Mouse (Mus musculus): Measurements from ENCODE around the gene Cstf3.

Gene Cstf3

DNA sequence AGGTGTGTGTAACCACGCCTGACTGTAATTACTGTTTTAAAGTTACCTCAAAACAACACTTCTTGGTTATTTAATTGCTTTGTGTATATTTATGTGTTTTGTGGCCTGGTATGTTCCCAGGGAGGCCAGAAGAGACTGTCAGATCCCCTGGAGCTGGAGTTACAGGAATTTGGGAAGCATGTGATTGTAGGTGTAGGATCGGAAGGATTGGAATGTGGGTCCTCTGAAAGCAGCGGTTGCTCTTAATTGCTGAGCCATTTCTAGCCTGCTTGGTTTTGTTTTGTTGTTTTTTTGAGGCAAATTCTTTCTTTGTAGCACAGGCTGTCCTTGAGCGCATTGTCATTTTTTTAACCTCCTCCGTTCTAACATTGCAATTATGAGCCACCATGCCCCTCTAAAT lies 14.4 kb downstream of the Cstf3 start:
- no peak for DNase-seq (ENCODE audit: low spot score in 2 of 2)

DNA sequence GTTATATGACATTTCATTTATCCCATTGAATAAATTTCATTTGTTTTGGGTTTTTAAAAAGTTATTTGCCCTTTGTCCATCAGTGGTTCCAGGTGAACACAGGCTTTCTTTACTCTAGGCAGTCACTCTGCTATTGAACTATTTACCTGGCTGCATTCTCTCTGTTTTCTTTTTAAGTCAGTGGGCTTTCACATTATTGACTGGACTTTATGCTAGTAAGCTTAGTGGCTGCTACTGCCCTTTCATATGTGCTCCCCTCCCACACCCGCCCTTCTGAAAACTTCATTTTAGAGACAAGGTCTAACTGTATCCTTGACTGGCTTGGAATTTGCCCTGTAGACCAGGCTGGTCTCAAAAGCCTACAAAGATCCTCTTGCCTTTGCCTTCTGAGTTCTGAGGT lies 15.2 kb downstream of the Cstf3 start:
- no peak for DNase-seq (ENCODE audit: low spot score in 2 of 2)

DNA sequence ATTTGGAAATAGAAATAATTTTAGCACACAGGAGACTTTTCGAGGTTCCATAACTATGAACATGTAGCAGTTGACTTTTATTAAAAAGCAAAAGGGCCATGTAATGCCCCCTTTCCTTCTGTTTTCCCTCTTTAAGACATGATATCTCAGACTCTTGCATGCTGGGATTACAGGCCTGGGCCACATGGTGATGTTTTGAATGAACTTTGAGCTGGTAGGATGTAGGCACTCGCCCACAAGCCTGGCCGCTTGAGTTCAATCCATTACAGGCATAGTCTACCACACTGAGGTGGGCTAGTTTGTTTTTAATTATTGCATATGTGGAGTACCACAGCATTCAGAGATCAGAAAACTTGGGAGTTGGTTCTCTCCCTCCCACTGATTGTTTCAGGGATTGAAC lies 24.5 kb downstream of the Cstf3 start:
- no peak for DNase-seq (ENCODE audit: low spot score in 2 of 2)

DNA sequence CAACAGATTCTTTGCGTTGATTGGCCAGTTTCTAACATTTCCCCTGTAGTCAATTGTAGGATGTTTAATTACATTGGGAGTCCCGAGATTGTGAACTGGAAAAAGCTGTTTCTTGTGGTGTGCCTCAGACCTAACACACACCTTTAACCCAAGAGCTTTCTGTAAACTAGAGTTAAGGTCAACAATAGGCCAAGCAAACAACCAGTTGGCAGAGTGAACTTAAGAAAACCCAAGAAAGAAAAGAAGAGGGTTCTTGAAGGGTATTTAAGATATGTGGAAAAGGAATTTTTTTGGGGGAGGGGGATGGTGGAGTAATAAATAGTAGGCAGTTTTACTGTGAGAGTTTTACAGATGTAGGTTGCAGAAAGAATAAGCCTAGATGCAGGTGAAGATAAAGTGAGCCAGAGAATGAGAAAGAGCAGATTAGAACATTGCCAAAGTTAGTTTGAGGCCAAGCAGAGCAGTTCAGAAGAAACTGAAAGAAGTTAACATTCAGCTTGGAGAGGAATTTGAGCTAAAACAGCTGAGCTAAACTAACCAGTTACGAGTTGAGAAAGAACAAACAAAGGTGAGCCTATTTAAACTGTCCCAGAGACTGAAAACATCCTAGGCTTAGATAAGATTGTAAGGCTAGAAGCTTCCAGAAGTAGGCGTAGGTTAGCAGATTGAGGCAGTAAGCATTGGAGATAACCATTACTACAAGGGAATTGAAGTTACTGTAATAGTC lies 25.8 kb downstream of the Cstf3 start:
- DNase-seq (ENCODE audit: low spot score in 2 of 2) = no peak

DNA sequence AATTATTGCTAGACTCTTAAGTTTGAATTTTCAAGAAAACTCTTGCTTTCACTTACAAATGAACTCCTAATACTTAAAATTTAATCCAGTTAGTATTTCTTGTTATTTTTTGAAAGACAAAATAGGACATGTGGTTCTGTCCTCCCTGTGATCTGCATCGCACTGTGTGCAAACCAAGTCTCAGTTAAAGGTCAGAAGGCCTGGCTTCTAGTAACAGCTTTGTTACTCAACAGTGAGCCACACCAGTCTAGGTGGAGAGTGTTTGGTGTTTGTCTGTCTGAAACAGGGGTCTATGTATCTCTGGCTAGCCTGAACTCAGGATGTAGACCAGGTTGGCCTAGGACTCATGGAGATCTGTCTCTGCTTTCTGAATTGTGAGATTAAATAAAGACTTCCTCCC lies 68.3 kb downstream of the Cstf3 start:
- no peak for DNase-seq (ENCODE audit: low spot score in 2 of 2)

DNA sequence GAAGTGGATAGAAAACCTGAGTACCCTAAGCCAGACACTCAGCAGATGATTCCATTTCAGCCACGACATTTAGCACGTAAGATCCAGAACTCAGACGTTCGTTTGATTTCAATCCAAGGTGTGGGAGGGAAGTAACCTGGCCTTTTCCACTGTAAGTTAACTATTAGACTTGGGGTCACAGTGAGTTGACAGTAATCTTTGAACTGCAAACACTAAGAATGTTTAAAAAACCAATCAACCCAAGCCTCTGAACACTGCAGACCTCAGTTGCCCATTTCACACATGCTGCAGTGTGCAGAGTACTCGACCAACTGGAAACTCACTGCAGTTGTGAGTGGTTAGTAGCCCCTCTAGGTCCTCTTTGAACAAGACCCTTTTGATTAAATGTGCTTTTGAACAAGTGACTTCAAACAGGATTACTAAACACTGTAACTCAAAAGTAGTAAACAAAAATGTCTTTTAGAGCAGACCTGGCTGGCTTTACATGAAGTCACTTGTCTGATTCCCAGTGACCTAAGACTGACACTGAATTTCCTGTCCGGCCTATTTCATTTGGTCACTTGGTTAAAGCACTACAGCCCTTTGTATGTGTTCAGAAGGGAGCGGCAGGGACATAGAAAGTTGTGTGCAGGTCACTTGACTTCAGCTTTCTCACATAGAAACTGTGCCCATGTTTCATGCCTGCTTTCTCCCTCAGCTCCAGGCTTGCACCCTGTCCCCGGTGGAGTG lies 73.2 kb downstream of the Cstf3 start:
- no peak for DNase-seq (ENCODE audit: low spot score in 2 of 2)

DNA sequence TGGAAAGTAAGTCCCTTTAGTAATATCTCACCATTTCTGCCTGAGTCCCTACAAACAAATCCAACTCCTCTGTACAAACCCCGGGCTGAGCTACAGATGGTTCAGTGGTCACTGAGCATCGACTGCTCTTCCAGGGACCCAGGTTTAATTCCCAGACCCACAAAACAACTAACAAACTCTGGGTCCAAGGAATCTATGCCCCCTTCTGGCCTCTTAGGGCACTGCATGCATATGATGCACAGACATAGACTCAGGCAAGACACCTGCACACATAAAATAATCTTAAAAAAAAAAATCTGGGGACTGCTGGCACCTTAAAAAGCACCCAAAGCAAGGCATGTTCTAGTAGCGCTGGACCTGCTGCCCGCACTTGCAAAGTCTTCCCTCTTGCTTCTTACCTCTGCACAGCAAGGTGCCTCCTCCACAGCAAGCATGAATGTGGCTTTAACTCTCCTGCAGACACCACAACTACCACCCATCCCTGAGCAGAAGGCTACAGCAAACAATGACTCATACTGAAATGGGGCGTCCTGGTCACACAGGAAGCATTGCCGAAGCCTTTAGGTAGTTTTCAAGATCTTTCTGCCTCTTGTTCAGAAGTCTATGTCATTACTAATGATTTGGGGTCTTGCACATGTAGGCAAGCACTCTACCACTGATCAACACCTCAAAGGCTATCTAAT lies 78.9 kb downstream of the Cstf3 start:
- DNase-seq (ENCODE audit: low spot score in 2 of 2) = no peak

DNA sequence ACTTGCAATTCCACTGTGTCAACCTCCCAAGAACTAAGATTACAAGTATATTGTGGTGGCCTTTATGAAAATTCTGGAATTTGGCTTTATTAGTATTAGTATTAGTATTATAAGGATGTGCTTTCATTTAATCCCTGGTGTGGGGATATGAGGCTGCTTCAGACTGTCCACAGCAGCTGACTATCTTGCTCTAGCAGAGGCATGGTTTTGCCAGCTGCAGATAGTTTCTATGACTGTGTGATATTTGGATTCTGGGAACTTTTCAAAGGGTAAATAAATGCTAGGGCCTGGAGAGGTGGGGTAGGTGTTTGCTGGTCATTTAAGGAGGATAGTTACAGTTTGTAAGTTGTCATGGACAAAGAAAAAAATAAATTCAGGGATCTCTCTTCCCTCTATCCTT lies 81.4 kb downstream of the Cstf3 start:
- DNase-seq (ENCODE audit: low spot score in 2 of 2) = no peak

DNA sequence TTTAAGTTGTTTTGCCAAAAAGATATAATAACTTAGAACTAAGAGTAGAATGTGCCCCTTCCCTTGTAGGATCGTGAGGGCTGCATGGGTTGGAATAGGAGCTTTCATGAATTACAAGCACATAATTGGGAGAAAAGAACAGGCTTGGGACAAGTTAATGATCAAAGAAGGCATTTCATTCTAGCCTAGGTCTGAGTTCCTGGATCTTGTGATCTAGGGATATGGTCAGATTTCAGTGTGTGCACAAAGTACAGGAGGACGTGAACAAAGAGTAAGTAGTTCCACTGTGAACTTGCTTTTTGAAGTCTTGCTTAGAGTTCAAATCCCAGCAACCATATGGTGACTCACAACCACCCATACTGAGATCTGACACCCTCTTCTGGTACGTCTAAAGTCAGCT lies 87.0 kb downstream of the Cstf3 start:
- DNase-seq (ENCODE audit: low spot score in 2 of 2) = no peak

DNA sequence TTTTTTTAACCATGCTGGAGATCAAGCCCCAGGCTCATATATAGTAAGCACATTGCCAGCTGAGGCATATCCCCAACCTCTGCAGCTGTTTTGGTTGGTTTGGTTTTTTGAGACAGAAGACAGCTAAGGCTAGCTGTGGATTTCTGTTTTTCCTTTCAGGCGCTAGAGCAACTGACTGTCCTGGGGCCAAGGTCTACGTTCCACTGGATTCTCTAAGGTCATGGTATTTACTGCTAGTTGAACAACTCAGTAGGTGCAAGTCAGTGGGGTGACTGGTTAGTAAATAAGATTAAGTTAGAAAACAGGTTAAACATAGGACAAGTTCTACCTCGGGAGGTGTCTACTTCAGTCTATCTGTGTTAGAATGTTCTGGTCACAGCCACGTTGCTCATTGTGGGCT lies 94.4 kb downstream of the Cstf3 start:
- no peak for DNase-seq (ENCODE audit: low spot score in 2 of 2)

DNA sequence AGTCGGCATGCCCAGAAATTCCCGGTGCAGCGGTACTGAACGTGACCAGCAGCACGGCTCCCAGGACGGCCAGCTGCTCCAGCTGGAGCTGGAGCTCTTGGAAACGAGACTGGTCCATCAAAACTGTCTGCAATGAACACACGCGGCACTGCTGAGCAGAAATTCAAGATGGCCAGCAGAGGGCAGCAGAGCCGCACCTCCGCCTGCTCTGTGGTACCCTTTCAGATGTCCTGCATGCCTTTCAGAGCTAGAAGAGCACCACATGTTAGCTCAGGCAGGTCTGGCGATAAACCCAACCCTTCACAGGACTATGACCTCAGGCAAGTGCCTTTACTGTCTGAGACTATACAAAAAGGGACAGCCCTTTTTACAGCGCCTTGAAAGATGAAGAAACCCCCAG lies 95.1 kb downstream of the Cstf3 start:
- peak; percentile 52 to 77 for DNase-seq (ENCODE audit: low spot score in 2 of 2)

DNA sequence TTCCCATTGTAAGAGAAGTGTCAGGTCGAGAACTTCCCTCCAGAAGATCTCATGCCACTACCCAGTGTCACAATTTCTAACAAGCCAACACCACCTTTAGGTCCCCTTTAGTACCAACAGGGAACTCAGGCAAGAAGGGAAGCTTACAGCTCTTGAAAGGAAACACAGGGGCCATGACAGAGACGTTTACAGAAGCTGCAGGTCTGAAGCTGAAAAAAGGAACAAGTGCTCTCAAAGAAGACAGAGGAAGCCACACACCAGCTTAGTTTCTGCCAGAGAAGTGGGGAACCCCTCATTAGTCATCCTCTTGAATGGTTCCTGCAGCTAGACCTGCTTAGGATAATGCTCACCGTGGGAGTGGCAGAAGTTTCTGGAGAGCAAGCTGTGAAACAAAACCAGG lies 96.9 kb downstream of the Cstf3 start:
- DNase-seq (ENCODE audit: low spot score in 2 of 2) = no peak

DNA sequence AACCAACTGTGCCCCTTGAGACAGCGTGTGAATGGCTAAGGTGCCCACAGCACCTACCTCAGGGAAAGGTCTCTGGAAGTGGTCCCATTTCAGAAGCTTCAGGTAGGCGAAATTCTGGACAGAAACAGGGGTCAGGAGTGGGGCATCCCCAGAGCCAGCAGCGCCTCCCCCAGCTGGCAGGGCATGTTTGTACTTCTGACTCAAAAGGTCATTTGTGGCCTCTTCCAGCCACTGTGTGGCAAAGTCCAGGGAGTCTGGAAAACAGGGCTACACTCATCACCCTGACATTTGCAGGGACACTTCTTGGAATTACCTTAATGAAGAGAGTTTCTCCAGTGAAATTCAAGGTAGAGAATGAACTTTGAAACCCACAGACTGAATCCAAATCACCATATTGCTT lies 98.0 kb downstream of the Cstf3 start:
- DNase-seq (ENCODE audit: low spot score in 2 of 2) = no peak

DNA sequence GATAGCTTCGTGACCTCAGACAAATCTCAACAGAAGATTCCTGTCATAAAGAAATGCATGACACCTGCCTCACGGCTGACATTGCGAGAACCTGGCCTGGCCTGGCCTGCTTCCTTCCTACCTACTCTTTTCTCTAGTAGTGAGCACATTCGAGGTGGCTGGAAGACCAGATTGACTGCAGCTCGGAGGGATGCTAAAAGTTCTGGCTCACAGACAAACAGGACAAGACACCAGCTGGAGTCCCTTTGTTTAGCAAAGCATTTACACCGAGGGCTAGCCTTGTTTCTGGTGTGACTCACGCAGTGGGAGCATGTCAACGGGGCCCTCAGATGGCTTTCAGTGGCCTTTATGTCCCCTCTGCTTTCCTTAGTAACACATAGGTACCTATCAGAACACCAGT lies 98.4 kb downstream of the Cstf3 start:
- DNase-seq (ENCODE audit: low spot score in 2 of 2) = no peak

DNA sequence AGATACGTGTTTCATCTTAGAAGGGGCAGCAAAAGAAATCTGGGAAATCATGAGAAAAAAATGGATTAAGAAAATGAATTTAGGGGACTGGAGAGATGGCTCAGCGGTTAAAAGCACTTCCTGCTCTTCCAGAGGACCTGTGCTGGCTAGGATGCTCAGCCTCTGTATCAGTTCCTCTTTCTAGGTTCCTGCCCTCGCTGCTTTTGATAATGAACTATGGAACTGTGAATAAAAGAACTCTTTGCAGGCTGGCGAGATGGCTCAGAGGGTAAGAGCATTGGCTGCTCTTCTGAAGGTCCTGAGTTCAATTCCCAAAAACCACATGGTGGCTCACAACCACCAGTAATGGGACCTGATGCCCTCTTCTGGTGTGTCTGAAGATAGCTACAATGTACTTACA lies 100.4 kb downstream of the Cstf3 start:
- no peak for DNase-seq (ENCODE audit: low spot score in 2 of 2)

DNA sequence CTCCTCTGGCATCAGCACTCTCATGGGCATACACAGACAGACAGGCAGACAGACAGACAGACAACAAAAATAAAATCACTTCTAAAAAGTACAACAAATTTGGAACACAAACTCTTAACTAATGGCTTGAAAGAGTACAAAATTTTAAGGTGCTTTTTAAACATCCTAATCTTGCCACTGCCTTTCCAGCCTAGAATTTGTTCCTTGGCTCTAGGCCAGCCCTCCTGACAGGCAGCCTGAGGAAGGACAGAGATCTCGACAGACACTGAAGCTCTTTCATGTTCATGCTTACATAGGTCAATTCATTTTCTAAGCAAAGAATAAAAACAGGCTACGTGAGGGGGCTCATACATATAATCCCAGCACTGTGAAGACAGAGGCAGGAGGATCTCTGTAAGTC lies 102.2 kb downstream of the Cstf3 start:
- no peak for DNase-seq (ENCODE audit: low spot score in 2 of 2)

DNA sequence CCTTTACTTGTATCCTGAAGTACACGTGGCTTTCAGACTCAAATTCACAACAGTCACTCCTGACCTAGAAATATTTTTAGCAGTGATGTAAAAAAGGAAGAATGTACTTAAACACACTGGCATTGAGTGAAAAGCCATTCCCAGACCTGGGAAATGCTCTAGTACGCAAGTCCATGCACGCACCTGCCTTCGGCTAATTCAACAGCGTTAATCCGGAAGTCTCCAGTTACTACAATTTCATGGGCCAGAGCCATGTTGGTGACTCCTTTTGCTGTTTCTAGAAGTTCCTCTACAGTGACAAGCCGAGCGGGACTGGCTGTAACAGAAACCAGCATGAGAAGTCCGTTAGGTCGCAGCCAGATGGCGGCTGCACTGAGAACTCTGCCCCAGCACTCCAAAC lies 109.3 kb downstream of the Cstf3 start:
- no peak for DNase-seq (ENCODE audit: low spot score in 2 of 2)

DNA sequence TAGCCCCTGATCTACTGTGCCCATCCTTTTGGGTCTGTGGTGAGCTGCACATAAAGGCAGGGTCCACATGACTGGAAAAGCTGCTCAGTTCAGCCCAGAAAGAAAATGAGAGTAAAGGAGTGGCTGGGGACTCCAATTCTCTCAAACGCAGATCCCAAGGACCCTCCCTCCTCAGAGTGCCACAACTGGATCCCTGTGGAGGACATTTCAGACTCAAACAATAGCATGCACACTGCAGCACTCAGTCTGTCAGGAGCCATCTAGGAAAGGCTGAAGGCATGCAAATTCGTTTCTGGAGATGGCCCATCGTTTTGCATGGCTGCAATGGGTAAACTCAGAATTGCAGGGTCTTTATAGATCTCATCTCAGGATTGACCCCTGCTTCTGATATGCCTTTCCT lies 112.8 kb downstream of the Cstf3 start:
- no peak for DNase-seq (ENCODE audit: low spot score in 2 of 2)

DNA sequence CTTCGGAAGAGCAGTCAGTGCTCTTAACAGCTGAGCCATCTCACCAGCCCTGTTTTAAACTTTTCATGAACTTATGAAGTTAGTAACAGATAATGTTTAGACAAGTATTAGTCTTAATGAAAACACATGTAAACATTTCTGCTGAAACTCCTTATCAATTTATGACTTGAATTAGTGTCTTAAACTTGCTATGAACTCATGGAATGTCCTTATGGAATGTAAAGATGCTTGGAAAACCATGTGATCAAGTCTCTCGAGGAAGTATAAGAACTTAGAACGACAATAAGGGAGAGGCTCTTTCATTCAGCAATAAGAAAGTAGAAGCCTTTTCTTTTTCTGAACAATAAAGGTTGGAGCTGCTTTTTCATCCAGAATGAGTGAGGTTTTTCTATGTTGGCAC lies 114.0 kb downstream of the Cstf3 start:
- DNase-seq (ENCODE audit: low spot score in 2 of 2) = no peak

DNA sequence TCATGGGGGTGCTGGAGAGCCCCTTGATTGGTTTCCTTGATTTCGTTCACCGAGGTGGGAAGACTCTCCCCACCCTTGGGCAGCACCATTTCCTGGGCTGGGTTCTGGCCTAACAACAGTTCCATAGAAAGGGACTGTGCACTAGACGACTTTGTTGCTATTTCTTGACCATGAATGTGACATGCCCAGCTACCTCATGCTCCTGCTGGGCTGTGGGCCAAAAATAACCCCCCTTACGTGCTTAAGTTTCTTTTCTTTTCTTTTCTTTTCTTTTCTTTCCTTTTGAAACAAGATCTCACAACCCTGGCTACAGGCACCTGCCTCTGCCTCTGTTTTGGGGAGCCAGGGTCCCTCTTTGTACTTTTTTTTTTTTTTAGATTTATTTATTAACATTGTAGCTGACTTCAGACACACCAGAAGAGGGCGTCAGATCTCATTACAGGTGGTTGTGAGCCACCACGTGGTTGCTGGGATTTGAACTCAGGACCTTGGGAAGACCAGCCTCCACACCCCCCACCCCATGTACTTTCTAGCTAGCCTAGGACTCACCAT lies 119.5 kb downstream of the Cstf3 start:
- DNase-seq (ENCODE audit: low spot score in 2 of 2) = no peak

DNA sequence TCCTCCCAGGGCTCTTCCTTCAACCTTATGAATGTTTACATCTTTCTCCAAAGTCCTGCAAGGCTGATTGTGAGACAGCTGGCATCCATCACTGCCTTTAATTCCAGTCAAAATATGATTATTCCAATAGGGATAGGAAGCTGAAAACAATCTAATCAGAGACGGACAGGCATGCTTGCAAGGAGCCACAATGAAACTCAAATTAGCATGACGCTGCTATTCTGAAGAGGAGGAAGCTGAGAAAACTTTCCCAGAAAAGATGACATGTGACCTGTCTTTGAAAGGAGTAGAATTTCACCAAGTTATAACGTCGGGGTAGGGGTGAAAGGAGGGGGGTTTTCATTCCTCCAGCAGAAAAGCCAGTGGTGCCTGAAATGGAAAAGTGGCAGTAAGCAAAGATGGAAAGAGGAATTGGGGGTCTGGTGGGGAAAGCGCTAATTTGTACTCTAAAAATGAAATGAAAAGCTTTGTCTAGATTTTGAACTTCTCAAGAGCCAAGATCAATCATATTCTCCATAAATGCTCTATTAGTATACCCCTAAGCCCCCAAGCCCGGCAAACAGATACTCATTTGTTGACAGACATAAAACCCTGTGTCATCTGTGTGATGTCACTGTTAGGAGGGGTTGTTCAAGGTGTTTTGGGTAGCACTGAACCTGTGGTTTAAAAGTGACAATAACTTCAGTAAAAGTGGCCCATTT lies 120.5 kb downstream of the Cstf3 start:
- no peak for DNase-seq (ENCODE audit: low spot score in 2 of 2)
